Mouse (Mus musculus): Measurements from ENCODE around the gene Tshz2.

Tshz2 gene

GRCm38 (mm10) chr2:169948139-169948538 is 315.3 kb downstream of the Tshz2 start:
- no peak for DNase-seq (ENCODE audit: low spot score)

GRCm38 (mm10) chr2:169951041-169951440 is 318.2 kb downstream of the Tshz2 start:
- DNase-seq (ENCODE audit: low spot score) = no peak

GRCm38 (mm10) chr2:169952981-169953380 is 320.2 kb downstream of the Tshz2 start:
- no peak for DNase-seq (ENCODE audit: low spot score)

- no peak for DNase-seq (ENCODE audit: low spot score)
These were observed 326.1 kb downstream of the Tshz2 start for GRCm38 (mm10) chr2:169958736-169959573.

GRCm38 (mm10) chr2:169961463-169962230 is 328.8 kb downstream of the Tshz2 start:
- peak; percentile 6 for DNase-seq (ENCODE audit: low spot score)

- DNase-seq (ENCODE audit: low spot score) = no peak
These were observed 329.4 kb downstream of the Tshz2 start for GRCm38 (mm10) chr2:169962231-169962600.

GRCm38 (mm10) chr2:169962776-169963175 is 330.0 kb downstream of the Tshz2 start:
- DNase-seq (ENCODE audit: low spot score) = no peak

- no peak for DNase-seq (ENCODE audit: low spot score)
These were observed 337.7 kb downstream of the Tshz2 start for GRCm38 (mm10) chr2:169970481-169970880.

GRCm38 (mm10) chr2:169982925-169983324 is 350.1 kb downstream of the Tshz2 start:
- no peak for DNase-seq (ENCODE audit: low spot score)

GRCm38 (mm10) chr2:169987186-169987585 is 354.4 kb downstream of the Tshz2 start:
- DNase-seq (ENCODE audit: low spot score) = no peak

- DNase-seq (ENCODE audit: low spot score) = no peak
These were observed 356.4 kb downstream of the Tshz2 start for GRCm38 (mm10) chr2:169989186-169989585.

- DNase-seq (ENCODE audit: low spot score) = no peak
These were observed 358.2 kb downstream of the Tshz2 start for GRCm38 (mm10) chr2:169990991-169991390.

- DNase-seq (ENCODE audit: low spot score) = no peak
These were observed 363.2 kb downstream of the Tshz2 start for GRCm38 (mm10) chr2:169995987-169996386.

GRCm38 (mm10) chr2:169996501-169997237 is 363.9 kb downstream of the Tshz2 start:
- DNase-seq (ENCODE audit: low spot score) = no peak

GRCm38 (mm10) chr2:169997276-169998049 is 364.6 kb downstream of the Tshz2 start:
- DNase-seq (ENCODE audit: low spot score) = no peak

- no peak for DNase-seq (ENCODE audit: low spot score)
These were observed 366.1 kb downstream of the Tshz2 start for GRCm38 (mm10) chr2:169998878-169999337.

GRCm38 (mm10) chr2:170002594-170003504 is 370.0 kb downstream of the Tshz2 start:
- DNase-seq (ENCODE audit: low spot score) = peak; percentile 7

GRCm38 (mm10) chr2:170003666-170004065 is 370.9 kb downstream of the Tshz2 start:
- no peak for DNase-seq (ENCODE audit: low spot score)

GRCm38 (mm10) chr2:170006829-170007228 is 374.0 kb downstream of the Tshz2 start:
- no peak for DNase-seq (ENCODE audit: low spot score)

- DNase-seq (ENCODE audit: low spot score) = no peak
These were observed 374.7 kb downstream of the Tshz2 start for GRCm38 (mm10) chr2:170007426-170007958.
